Mouse (Mus musculus) left cerebral cortex, adult 8-10 months (tissue): ENCODE measurements at regions not wholly inside any gene's neighbourhood (a gene's known extent, or its start where the extent isn't known, plus 50 kb on each side); places are given as distances from the start of the nearest gene placed in this dataset.
"Not testable (repeated sequence)": the region's sequence is repeated elsewhere in the genome, so short reads cannot be mapped to it uniquely, and the experiment has no call there.

Experiments used
- DNase-seq, 2 experiments: peaks; one replicate each; pipeline ENCODE4 v3.0.0; 2022; ENCODE audit warnings: low spot score in 2 of 2

DNA sequence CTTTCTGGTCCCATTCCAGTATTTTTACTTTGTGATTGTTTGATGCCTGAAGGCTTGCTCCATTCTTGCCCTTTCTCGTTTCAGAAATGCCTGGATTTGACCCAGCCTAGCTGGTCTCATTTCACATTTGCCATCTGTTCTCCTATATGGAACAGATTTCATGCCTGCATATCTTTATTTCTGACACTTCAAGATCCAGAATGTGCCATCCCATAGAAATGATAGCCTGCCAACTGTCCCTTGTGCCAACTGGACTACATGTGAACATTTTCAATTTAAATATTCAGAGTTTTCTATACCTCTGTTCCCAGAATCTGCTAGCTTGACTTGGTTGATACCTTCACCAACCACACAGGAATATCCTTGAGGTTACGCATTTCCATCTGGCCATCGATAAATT, 669.0 kb downstream of the Fscb start:
- no peak for DNase-seq

DNA sequence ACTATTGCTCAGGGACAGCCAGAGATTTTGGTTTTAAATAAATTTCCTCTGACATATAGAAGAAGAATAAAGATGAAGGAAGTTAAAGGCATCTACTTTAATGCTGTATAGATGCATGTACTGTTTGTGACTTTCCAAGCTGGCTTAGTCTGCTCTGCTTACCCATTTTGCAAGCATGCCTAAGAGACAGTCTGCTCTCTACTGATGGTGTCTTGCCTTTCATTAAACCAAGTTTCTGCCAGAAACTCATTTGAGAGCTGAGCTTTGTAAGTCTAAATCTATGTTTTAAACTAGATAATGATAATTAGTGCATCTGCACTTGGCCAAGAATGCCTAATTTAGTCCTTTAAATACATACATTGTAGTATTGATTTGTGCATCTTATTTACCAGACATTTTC, 670.5 kb downstream of the Fscb start:
- no peak for DNase-seq

DNA sequence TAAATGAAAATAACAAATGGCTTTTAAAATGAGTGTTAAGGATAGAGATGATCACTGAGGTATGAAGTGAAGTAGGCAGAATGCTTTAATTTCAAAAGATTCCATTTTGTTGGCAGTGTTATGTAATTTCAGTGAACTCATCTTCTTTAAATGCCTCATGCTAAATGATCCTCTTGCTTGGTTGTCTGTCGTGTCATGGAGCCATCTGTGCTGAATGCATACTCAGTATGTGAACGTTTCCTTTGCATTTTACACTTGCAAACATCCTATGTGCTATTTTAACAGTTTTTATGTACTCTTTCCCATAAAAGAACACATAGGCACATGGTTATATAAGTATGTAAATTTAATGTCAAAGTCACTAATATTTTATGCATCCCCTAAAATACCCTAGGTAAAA, 682.8 kb downstream of the Fscb start:
- peak in 1 of 2 experiments; percentile 44 for DNase-seq

DNA sequence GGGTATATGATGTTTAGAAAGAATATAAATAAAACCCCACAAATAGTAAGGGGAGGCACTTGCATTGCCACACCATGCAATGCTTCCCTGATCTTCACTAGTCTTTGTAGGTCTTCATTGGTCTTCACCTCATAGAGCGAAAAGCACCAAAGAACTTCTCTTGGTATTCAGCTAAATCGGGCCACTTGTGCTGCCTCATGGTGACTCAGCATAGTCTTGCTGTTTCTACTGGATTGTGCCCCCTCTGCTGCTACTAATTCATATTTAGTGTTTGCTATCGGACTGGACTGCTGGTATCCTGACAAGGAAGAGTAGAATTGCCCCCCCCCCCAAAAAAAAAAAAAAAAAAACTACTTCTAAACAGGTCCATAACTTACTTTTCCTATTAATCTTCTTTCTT, 696.6 kb downstream of the Fscb start:
- no peak for DNase-seq

DNA sequence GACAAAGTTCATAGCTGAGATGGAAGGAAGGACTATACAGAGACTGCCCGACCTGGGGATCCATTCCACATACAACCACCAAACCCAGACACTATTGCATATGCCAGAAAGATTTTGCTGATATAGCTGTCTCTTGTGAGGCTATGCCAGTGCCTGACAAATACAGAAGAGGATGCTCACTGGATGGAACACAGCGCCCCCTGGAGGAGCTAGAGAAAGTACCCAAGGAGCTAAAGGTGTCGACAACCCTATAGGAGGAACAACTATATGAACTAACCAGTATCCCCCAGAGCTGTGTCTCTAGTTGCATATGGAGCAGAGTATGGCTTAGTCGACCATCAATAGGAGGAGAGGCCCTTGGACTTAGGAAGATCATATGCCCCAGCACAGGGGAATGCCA, 713.4 kb downstream of the Fscb start:
- not testable (repeated sequence) for DNase-seq
